Mouse (Mus musculus) spleen, adult 2 months (tissue): ENCODE results near the gene Ccdc114.

Experiments
- CTCF ChIP-seq: fragments of 200-500 bp; IDR thresholded peaks from 2 replicates; pipeline ENCODE4 v1.5.1; 2011; ENCODE audit warnings: mild to moderate bottlenecking, inconsistent platforms; ENCODE audit not compliant: insufficient read depth, insufficient read length, insufficient replicate concordance; ENCODE audit errors: extremely low read depth
- POLR2A ChIP-seq: fragments of 200-500 bp; IDR thresholded peaks from 2 replicates; pipeline ENCODE4 v1.6.1; 2011; ENCODE audit warnings: low read depth, low read length, inconsistent platforms

- TF ChIP-seq POLR2A (no peak), CTCF (no peak)
Measured at GRCm38 (mm10) chr7:45915011-45915410, 8.9 kb upstream of the Ccdc114 start.
